Mouse (Mus musculus) kidney, adult 2 months (tissue): ENCODE measurements around the gene Arf3. TPM values are rescaled to one million over a fixed set of nuclear protein-coding genes. Genes with fewer than 3 reads are reported as not detected.

Source experiments
- DNase-seq: peaks from one replicate; pipeline ENCODE4 v3.0.0; 2021
- H3K27ac ChIP-seq: fragments of 200-500 bp; 2 replicates; pipeline ENCODE4 v1.5.1; 2012; ENCODE audit warnings: low read depth, low read length, control low read depth, inconsistent platforms; ENCODE audit not compliant: insufficient read depth
- H3K27me3 ChIP-seq: fragments of 200-500 bp; replicated peaks from 2 replicates; pipeline ENCODE4 v1.6.1; 2012; ENCODE audit warnings: mild to moderate bottlenecking, moderate library complexity, low read length, inconsistent platforms; ENCODE audit not compliant: control insufficient read depth, insufficient read depth
- H3K36me3 ChIP-seq: fragments of 200-500 bp; 2 replicates; pipeline ENCODE4 v1.6.1; 2012; ENCODE audit warnings: mild to moderate bottlenecking, moderate library complexity, low read length, inconsistent platforms; ENCODE audit not compliant: control insufficient read depth, insufficient read depth
- H3K4me1 ChIP-seq: fragments of 200-500 bp; 2 replicates; pipeline ENCODE4 v1.6.1; 2011; ENCODE audit warnings: low read length; ENCODE audit not compliant: control insufficient read depth, insufficient read depth
- H3K4me3 ChIP-seq: fragments of 200-500 bp; 2 replicates; pipeline ENCODE4 v1.5.1; 2011; ENCODE audit warnings: mild to moderate bottlenecking, low read depth, low read length, control low read depth; ENCODE audit not compliant: insufficient read depth
- CTCF ChIP-seq: fragments of 200-500 bp; conservative IDR thresholded peaks from 2 replicates; pipeline ENCODE4 v1.5.1; 2011; ENCODE audit warnings: low read depth, mild to moderate bottlenecking, control low read depth, low read length, moderate library complexity, mixed read lengths; ENCODE audit not compliant: insufficient read depth, insufficient read length
- POLR2A ChIP-seq: fragments of 200-500 bp; IDR thresholded peaks from one replicate; pipeline ENCODE4 v1.6.1; 2011; ENCODE audit warnings: low read depth, low read length, control low read depth
- WGBS: fragments of 180-500 bp; shearing (Covaris S2); methylation state at CpG from one replicate; pipeline ENCODE4 v1.1.7; 2018; 5-methylcytosine and 5-hydroxymethylcytosine counted together
- polyA plus RNA-seq: library from polyadenylated mRNA; depleted of rRNA; stranded (reverse); fragments of >200 nt; gene quantifications from 2 replicates; pipeline ENCODE4 v1.2.3, GENCODE M21; 2012

Arf3 gene
- polyA plus RNA-seq, 1 experiment = 143 TPM

DNA sequence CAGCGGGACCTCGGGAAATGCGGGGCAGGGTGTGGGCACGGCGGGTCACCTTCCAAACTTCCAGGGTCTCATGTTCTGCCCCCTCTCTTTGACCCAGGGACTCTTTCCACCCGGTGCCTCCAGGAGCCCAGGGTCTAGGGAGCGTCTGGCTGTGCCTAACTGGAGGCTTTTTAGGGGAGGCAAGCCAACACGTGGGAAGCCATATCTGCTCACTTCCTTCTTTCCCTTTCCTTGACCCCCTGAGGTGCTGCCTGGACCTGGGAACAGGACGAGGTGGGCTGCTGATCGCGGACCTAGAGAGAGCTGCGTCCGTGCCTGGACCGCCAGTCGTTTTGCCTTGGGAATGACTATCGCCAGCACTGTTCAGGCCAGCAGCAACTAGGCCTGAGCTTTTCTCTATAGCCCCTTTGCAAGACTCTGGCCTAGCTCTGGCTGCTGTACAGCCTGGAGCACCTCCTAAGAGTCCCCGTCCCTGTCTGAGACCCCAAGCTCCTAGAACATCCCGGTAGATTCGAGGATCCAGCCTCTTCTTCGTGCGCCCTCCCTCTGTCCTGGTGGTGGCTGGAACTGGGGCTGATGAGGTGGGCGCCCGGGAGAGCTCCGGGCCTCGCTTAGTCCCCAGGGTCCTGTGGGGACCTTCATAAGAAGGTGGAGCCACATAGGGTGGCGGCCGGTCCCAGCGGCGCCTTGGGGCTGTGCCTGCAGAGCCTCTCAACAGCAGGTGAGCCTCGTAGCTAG is 43.2 kb upstream of the Arf3 start:
- no peak for DNase-seq
- WGBS = 45% methylated on average over 30 of the region's 30 CpGs
- no peak overlapping the region for H3K4me3 ChIP-seq
- no peaks in the 10 kb centered on the region for H3K36me3 ChIP-seq
- H3K4me1 ChIP-seq = peaks cover 4% of the 10 kb centered on the region; the same call in 1 of the 2 replicates
- peaks cover 3% of the 10 kb centered on the region; the same call in 1 of the 2 replicates for H3K27me3 ChIP-seq
- H3K27ac ChIP-seq = no peak overlapping the region
- TF ChIP-seq POLR2A = no peak
- TF ChIP-seq CTCF = no peak

DNA sequence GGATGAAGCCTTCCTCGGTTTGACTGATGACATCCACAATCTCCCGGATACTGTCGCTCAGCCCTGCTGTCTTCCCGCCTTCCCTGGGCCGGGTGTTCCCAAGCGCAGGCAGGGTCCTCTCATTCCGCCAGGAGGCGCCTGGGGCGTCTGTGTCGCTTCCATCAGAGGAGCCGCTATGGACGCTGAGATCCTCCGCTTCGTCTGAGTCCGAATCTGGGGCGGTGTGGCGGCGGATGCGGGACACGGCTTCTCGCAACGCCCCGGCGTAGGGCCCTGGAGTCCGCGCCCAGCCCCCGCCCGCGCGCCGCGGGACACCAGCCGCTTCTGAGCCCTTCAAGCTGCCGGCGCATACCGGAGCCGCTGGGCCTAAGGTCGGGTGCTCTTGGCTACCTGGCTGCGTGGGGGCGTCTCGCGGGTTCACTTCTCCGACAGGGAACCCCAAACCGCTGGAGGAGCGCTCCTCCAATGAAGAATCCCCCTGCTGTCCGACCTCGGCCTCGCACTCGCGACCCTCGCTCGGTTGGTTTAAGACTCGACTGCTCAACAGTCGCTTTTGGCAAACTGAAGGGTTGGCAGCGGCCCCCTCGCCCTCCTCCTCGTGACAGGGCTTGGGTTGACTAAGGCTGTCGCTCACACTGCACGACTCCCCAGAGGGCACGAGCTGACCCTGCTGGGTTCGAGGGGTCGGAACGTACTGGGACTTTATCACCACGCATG is 42.5 kb upstream of the Arf3 start:
- H3K27ac ChIP-seq = no peak overlapping the region
- DNase-seq = peak; percentile 73
- TF ChIP-seq CTCF (peak; percentile 52), POLR2A (no peak)
- WGBS = 5% methylated on average over 64 of the region's 64 CpGs
- no peaks in the 10 kb centered on the region for H3K36me3 ChIP-seq
- peak overlapping the region; percentile 26; the same call in 1 of the 2 replicates for H3K4me3 ChIP-seq
- peaks cover 4% of the 10 kb centered on the region; the same call in 1 of the 2 replicates for H3K4me1 ChIP-seq
- peaks cover 3% of the 10 kb centered on the region; the same call in 1 of the 2 replicates for H3K27me3 ChIP-seq

DNA sequence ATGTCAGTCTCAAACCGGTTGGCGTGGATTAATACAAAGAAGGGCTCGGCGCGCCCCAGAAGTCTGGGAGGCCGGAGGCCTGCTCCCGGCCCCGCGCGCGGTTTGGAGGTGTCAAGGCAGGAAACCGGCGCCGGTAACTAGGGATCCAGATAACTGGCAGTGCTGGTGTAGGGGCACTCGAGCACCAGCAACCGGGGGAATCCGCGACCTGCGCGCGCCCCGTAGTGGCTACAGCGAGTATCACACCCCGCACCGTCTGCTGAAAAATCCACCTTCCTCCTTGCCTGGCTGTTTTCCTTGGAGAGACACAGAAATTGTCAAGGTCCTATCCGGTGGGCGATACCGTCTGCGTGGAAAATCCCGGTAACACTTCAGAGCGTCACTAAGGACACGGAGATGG is 41.0 kb upstream of the Arf3 start:
- 1% methylated on average over 32 of the region's 32 CpGs for WGBS
- Histone ChIP-seq H3K4me3 (no peak overlapping the region), H3K4me1 (peaks cover 4% of the 10 kb centered on the region; the same call in 1 of the 2 replicates), H3K27ac (no peak overlapping the region), H3K27me3 (peaks cover 3% of the 10 kb centered on the region; the same call in 1 of the 2 replicates), H3K36me3 (no peaks in the 10 kb centered on the region)
- TF ChIP-seq POLR2A = no peak
- peak; percentile 78 for TF ChIP-seq CTCF
- peak; percentile 87 for DNase-seq

DNA sequence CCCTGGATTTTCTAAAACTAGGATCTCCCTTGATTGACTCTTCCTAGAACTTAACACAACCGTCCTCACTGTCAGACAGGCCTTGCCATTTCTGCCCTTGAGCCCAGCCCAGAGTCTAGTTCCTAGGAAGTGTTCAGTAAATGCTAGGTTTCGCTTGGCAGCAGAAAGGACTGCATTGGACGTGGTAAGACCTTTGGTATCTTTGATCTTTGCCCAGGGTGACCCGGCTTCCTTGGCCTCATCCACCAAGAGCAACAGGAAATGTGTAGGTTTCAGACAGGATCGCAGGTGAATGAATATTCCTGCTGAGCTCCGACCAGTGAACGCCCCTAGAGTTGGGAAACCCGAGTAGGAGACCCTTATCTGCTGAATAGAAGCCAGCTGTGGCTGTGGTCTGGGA is 39.9 kb upstream of the Arf3 start:
- Histone ChIP-seq H3K4me1 (peaks cover 1% of the 10 kb centered on the region; the same call in 1 of the 2 replicates), H3K27me3 (peaks cover 3% of the 10 kb centered on the region; the same call in 1 of the 2 replicates), H3K27ac (no peak overlapping the region), H3K36me3 (no peaks in the 10 kb centered on the region), H3K4me3 (no peak overlapping the region)
- DNase-seq = peak; percentile 72
- 24% methylated on average over 8 of the region's 8 CpGs for WGBS
- no peak for TF ChIP-seq POLR2A
- no peak for TF ChIP-seq CTCF

DNA sequence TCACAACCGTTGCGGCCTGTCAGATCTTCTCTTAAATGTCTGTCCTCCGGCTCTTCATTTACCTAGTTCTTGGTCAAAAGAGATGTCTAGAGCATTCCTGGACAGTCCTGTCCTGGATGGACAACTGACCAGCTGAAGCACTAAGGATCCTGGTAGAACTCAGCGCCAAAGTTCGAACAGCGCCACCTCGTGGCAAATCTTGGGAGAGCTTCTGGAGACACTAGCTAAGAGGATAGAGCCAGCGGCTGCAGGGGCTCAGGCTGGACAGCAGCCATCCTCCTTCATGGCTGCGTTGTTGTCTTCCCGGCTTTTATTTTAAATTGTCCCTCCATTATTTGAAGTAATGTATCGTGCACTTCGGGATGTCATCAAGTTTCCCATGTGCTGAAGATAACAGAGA is 36.4 kb upstream of the Arf3 start:
- TF ChIP-seq POLR2A = no peak
- TF ChIP-seq CTCF = peak; percentile 86
- WGBS = 11% methylated on average over 12 of the region's 12 CpGs
- no peaks in the 10 kb centered on the region for H3K4me1 ChIP-seq
- H3K27me3 ChIP-seq = no peaks in the 10 kb centered on the region
- H3K27ac ChIP-seq = no peak overlapping the region
- H3K36me3 ChIP-seq = no peaks in the 10 kb centered on the region
- DNase-seq = peak; percentile 77
- no peak overlapping the region for H3K4me3 ChIP-seq

DNA sequence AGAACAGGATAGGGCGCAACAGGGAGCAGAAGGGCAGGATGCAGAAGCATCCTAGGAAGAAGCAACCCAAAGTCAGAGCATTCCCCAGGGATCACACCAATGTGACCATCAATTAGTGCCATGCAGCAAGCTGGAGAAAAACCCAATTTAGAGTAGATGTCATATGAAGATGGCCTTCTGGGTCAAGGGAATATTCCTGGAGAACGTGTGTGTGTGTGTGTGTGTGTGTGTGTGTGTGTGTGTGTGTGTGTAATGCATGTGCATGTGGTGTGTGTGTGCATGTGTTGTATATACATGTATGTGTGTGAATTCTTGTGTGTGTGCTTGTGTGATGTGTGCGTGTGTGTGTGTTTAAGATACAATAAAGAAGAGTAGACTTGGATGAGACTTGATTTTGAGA is 35.9 kb upstream of the Arf3 start:
- WGBS = 64% methylated on average over 3 of the region's 3 CpGs
- H3K4me1 ChIP-seq = no peaks in the 10 kb centered on the region
- no peak overlapping the region for H3K4me3 ChIP-seq
- no peaks in the 10 kb centered on the region for H3K36me3 ChIP-seq
- no peak for DNase-seq
- TF ChIP-seq CTCF (no peak), POLR2A (no peak)
- no peak overlapping the region for H3K27ac ChIP-seq
- no peaks in the 10 kb centered on the region for H3K27me3 ChIP-seq
